Mouse (Mus musculus) midbrain, embryonic 11.5 days (tissue): ENCODE measurements around the gene Fam8a1. TPM values are rescaled to one million over a fixed set of nuclear protein-coding genes. Genes with fewer than 3 reads are reported as not detected.

Source experiments
- ATAC-seq: fragments of 200-750 bp; cut with Nextera tagmentation; 2 replicates; pipeline ENCODE4 v1.8.0; 2017; ENCODE audit warnings: moderate TSS enrichment, moderate library complexity; ENCODE audit not compliant: low FRiP score
- DNase-seq: peaks from one replicate; pipeline ENCODE4 v3.0.0; 2015; ENCODE audit warnings: low spot score; ENCODE audit errors: missing footprints
- H3K27ac ChIP-seq: fragments of 300-500 bp; sonication (generic); 2 replicates; pipeline ENCODE4 v1.5.1; 2014; ENCODE audit warnings: low read depth, low read length
- H3K27me3 ChIP-seq: fragments of 300-500 bp; sonication (generic); 2 replicates; pipeline ENCODE4 v1.6.1; 2014; ENCODE audit warnings: mild to moderate bottlenecking, low read length, moderate library complexity, mixed read lengths; ENCODE audit not compliant: control insufficient read depth, insufficient read depth
- H3K36me3 ChIP-seq: fragments of 300-500 bp; sonication (generic); 2 replicates; pipeline ENCODE4 v1.6.1; 2014; ENCODE audit warnings: mild to moderate bottlenecking, low read length, moderate library complexity, mixed read lengths; ENCODE audit not compliant: control insufficient read depth, insufficient read depth
- H3K4me1 ChIP-seq: fragments of 300-500 bp; sonication (generic); 2 replicates; pipeline ENCODE4 v1.6.1; 2014; ENCODE audit warnings: low read length; ENCODE audit not compliant: control insufficient read depth, insufficient read depth
- H3K4me2 ChIP-seq: fragments of 300-500 bp; sonication (generic); 2 replicates; pipeline ENCODE4 v1.6.1; 2014; ENCODE audit warnings: mild to moderate bottlenecking, moderate library complexity
- H3K4me3 ChIP-seq: fragments of 300-500 bp; sonication (generic); 2 replicates; pipeline ENCODE4 v1.5.1; 2014; ENCODE audit warnings: low read depth, low read length
- H3K9ac ChIP-seq: fragments of 300-500 bp; sonication (generic); 2 replicates; pipeline ENCODE4 v1.6.1; 2014; ENCODE audit warnings: low read length
- H3K9me3 ChIP-seq: fragments of 300-500 bp; sonication (generic); 2 replicates; pipeline ENCODE4 v1.6.1; 2016; ENCODE audit warnings: low read length; ENCODE audit not compliant: control insufficient read depth
- WGBS: fragments of 180-500 bp; shearing (Covaris S2); extraction: QIAGEN DNeasy Blood & Tissue Kit; methylation state at CpG from one replicate; pipeline ENCODE4 v1.1.7; 2014; 5-methylcytosine and 5-hydroxymethylcytosine counted together
- polyA plus RNA-seq: library from polyadenylated mRNA; unstranded; fragments of >200 nt; fragmentation: Nextera tagmentation; extraction: Ambion mirVana; gene quantifications from 2 replicates; pipeline ENCODE4 v1.2.1, GENCODE M21; 2014

The Fam8a1 gene
- polyA plus RNA-seq, 1 experiment from 2014 or later = 13.9 TPM

DNA sequence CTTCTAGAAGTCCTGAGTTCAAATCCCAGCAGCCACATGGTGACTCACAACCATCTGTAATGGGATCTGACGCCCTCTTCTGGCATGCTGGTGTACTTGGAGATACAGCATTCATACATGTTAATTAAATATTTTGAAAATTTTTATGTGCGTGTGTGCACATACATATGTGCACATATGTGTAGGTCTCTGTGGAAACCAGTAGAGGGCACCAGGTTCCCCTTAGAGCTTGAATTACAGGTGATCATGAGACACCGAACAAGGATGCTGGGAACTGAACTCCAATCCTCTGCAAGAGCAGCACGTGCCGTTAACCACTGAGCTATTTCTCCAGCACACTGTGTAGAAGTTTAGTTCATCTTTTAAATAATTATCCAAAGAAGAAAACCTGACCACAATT lies 10.1 kb upstream of the Fam8a1 start:
- H3K27me3 ChIP-seq = no peaks in the 10 kb centered on the region
- ATAC-seq (no peak), DNase-seq (no peak)
- no peaks in the 10 kb centered on the region for H3K4me1 ChIP-seq
- no peaks in the 10 kb centered on the region for H3K9me3 ChIP-seq
- H3K27ac ChIP-seq = no peak overlapping the region
- no peak overlapping the region for H3K4me2 ChIP-seq
- no peak overlapping the region for H3K4me3 ChIP-seq
- H3K36me3 ChIP-seq = no peaks in the 10 kb centered on the region
- H3K9ac ChIP-seq = no peak overlapping the region
- WGBS = 90% methylated on average over 5 of the region's 5 CpGs

DNA sequence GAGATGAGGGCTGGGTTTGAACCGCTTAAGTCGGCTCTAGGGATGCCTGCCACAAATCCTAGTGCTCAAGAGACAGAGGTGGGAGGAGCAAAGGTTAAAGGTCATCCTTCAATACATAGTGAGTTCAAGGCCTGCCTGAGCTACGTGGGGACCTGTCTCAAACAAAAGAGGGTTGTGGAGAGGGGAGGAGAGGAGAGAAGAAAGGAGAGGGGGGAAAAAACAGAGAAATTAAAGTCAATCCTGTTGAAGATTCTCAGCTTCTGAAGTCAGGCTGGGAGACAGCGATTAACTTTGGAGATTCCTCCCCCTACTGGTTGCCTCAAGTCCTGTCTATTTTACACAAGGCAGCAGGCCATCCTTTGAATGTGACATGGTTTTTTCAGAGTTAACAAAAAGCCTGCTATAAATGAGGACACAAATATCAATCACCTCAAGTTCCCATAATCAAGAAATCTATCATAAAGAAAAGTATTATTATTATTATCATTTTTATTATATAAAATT lies 5.8 kb upstream of the Fam8a1 start:
- Histone ChIP-seq H3K9ac (no peak overlapping the region), H3K36me3 (no peaks in the 10 kb centered on the region), H3K4me2 (no peak overlapping the region), H3K4me1 (no peaks in the 10 kb centered on the region), H3K4me3 (no peak overlapping the region), H3K27me3 (no peaks in the 10 kb centered on the region), H3K9me3 (no peaks in the 10 kb centered on the region), H3K27ac (no peak overlapping the region)
- 34% methylated on average over 4 of the region's 4 CpGs for WGBS
- DNase-seq (peak; percentile 85), ATAC-seq (no peak)

DNA sequence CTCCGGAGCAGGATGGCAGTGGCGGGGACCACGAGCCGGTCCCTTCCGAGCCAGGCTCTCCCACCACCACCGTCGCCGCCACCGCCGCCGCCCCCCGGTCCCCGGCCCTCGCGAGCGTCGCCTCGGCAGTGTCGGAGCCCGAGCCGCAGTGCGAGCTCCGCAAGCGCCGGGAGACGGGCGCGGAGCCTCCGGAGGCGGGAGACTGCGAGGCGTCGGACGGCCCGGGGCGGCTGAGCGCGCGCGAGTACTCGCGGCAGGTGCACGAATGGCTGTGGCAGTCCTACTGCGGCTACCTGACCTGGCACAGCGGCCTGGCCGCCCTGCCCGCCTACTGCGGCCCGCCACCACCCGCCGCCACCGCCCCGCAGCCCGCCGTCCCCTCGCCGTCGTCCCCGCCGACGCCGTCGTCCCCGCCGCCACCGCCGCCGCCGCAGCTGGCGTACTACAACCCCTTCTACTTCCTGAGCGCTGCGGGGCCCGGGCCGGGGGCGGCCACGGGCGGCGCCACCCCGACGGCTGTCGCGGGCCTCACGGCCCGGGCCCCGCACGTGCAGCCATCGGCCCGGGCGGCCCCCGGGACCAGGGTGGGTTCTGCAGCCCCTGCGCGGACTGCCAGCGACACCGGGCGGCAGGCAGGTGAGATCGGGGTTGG lies 424 bp downstream of the Fam8a1 start:
- Histone ChIP-seq H3K9ac (peak overlapping the region; percentile 73), H3K9me3 (no peaks in the 10 kb centered on the region), H3K4me1 (peaks cover 6% of the 10 kb centered on the region), H3K36me3 (peaks cover 6% of the 10 kb centered on the region; the same call in 1 of the 2 replicates), H3K27ac (no peak overlapping the region; the same call in 1 of the 2 replicates), H3K4me2 (peak overlapping the region; percentile 91), H3K4me3 (peak overlapping the region; percentile 95), H3K27me3 (no peaks in the 10 kb centered on the region)
- DNase-seq (no peak), ATAC-seq (peak; percentile 75)
- under 1% methylated on average over 84 of the region's 96 CpGs for WGBS

DNA sequence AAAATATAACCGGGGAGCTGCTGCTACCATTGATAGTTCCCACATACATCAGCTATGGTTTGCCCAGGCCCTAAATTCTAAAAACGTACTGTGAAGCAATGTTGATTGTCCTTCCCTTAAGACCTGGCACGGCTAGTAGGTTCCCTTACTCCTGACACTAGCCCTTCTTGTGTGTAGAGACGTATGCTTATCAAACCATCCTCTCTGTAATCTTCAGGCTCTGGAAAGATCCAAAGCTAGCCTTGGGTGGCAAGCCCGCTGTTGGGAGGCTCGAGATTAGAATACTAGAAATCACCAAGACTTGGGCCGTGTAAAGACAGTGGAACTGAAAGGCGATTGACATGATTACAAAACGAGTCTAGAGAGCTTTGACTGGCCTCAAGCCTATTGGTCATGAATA lies 1.2 kb downstream of the Fam8a1 start:
- no peak for DNase-seq
- no peak for ATAC-seq
- Histone ChIP-seq H3K27me3 (no peaks in the 10 kb centered on the region), H3K4me2 (peak overlapping the region; percentile 91), H3K4me3 (peak overlapping the region; percentile 95), H3K27ac (no peak overlapping the region), H3K9ac (peak overlapping the region; percentile 73), H3K4me1 (peaks cover 6% of the 10 kb centered on the region), H3K36me3 (peaks cover 6% of the 10 kb centered on the region; the same call in 1 of the 2 replicates), H3K9me3 (no peaks in the 10 kb centered on the region)
- 67% methylated on average over 9 of the region's 9 CpGs for WGBS

DNA sequence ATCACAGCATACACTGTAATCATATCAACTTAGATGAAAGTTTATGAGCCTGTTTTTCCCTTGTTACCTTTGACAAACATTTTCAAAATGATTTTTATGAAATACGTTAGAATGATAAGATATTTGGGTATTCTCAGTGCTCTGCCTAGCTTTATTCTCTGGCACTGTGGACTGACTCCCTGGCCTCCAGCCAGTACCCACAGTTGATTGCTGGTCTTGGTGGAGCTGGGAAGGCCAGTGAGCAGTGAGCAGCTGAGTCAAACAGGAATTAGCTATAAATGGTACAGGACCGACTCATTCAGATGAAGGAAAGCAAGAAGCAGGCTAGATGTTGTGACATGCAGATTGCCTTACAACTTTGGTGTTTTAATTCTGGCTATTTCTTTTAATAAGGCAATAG lies 5.3 kb downstream of the Fam8a1 start:
- Histone ChIP-seq H3K9ac (no peak overlapping the region), H3K4me2 (no peak overlapping the region), H3K36me3 (peaks cover 10% of the 10 kb centered on the region; the same call in 1 of the 2 replicates), H3K9me3 (no peaks in the 10 kb centered on the region), H3K4me3 (no peak overlapping the region), H3K27ac (no peak overlapping the region), H3K27me3 (no peaks in the 10 kb centered on the region), H3K4me1 (peaks cover 6% of the 10 kb centered on the region)
- WGBS = 86% methylated on average over 2 of the region's 2 CpGs
- no peak for ATAC-seq
- peak; percentile 80 for DNase-seq

DNA sequence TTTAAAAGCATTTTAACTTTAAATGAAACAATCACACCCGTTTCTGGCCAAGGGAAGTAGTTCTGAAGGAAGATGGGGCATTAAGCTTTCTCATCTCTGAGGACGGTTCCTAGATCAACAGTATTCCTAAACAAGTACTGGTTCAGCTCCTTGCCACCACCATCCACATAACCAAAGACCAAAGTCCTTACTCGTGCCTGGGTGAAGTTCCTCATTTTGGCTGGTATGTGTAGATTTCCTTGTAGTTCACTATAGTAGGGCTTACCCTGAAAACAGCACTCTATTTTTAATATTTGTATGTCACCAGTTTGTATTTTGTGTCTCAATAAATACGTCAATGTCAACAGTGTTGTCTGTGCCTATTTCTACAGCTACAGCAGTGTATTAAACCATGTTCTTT lies 8.4 kb downstream of the Fam8a1 start:
- H3K36me3 ChIP-seq = peaks cover 14% of the 10 kb centered on the region

DNA sequence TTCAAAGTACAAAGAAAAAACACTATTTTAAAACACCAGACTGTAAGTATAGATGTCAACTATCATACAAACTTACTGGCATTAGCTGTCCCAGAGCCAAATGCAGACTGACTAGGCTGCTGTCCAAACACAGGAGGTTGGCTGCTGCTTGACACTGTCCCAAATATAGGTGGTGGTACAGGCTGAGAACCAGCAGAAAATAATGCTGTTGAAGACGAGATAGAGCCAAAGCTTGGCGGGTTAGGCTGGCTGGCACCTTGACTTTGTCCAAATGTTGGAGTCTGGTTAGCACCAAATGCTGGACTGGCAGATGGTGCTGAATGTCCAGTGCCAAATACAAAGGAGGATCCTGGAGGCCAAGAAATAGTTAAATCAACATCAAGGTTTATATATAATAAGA lies 13.6 kb downstream of the Fam8a1 start:
- no peak overlapping the region for H3K4me2 ChIP-seq
- WGBS = 81% methylated on average over 2 of the region's 2 CpGs
- no peak for DNase-seq

More for the DNA sequence above, 8.4 kb downstream of the Fam8a1 start:
- DNase-seq (no peak), ATAC-seq (no peak)
- Histone ChIP-seq H3K4me3 (no peak overlapping the region), H3K9ac (no peak overlapping the region), H3K4me2 (no peak overlapping the region), H3K4me1 (no peaks in the 10 kb centered on the region), H3K9me3 (no peaks in the 10 kb centered on the region), H3K27me3 (no peaks in the 10 kb centered on the region), H3K27ac (no peak overlapping the region)
- WGBS = 86% methylated on average over 4 of the region's 4 CpGs

DNA sequence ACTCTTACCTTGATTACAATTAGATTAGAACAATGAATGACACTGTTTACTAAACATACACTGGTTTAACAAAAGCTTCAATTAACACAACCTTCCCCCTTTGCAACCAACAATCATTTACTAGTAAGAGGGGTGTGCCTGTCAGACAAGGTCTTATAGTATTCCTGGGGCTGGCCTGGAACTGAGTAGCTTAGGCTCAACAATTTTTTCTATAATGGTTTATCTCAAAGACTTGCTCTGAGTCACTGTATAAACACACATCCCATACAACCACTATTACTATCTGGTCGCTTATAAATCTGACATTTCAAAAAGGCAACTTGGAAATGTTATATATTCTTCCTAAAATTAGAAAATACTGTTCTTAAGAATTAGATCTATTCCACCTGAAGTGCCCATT lies 14.0 kb downstream of the Fam8a1 start:
- no peaks in the 10 kb centered on the region for H3K27me3 ChIP-seq
- no peak overlapping the region for H3K27ac ChIP-seq
- peak; percentile 67 for DNase-seq
- H3K4me1 ChIP-seq = no peaks in the 10 kb centered on the region
- WGBS = 96% methylated on average over 1 of the region's 1 CpGs
- no peak overlapping the region for H3K4me3 ChIP-seq
- H3K9ac ChIP-seq = no peak overlapping the region
- no peak overlapping the region for H3K4me2 ChIP-seq
- peaks cover 20% of the 10 kb centered on the region for H3K36me3 ChIP-seq
- no peaks in the 10 kb centered on the region for H3K9me3 ChIP-seq
- no peak for ATAC-seq

More for the DNA sequence above, 13.6 kb downstream of the Fam8a1 start:
- H3K27me3 ChIP-seq = no peaks in the 10 kb centered on the region
- H3K4me3 ChIP-seq = no peak overlapping the region
- no peak overlapping the region for H3K27ac ChIP-seq
- ATAC-seq = no peak
- H3K9me3 ChIP-seq = no peaks in the 10 kb centered on the region
- H3K36me3 ChIP-seq = peaks cover 20% of the 10 kb centered on the region
- no peaks in the 10 kb centered on the region for H3K4me1 ChIP-seq
- no peak overlapping the region for H3K9ac ChIP-seq

DNA sequence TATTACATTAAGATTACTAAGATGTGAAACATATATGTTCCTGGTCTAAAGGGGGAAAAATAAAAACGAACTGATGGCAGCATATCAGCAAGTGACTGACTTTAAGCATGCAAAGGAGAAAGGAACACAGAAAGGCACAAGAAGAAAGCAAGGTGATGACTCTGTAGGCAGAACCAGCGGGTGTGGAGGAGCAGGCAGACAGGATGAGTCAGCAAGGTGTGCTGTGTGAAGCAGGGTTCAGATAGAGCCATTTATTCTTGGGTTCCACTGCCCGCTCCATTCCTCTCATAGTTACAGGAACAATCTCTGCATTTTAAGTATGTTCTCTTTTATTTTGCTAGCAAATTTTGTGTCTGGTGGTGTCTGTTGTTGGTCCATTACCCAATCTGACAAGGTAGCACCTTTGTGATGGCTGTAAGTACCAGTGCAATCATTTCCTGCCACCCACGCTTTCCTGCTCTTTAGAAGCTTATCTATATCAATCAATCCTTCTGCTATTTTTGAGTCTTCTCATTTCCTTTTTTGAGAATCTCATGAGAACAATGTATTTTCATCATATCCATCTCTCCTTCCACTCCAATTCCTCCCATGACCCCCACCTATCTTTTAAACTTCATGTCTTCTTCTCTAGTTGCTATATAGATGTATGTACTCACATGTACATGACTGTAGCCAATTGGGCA lies 21.4 kb downstream of the Fam8a1 start:
- Histone ChIP-seq H3K4me3 (no peak overlapping the region), H3K36me3 (peaks cover 8% of the 10 kb centered on the region; the same call in 1 of the 2 replicates)

More for the DNA sequence above, 21.4 kb downstream of the Fam8a1 start:
- 87% methylated on average over 4 of the region's 4 CpGs for WGBS
- Histone ChIP-seq H3K9ac (no peak overlapping the region), H3K27me3 (no peaks in the 10 kb centered on the region), H3K9me3 (no peaks in the 10 kb centered on the region), H3K4me2 (no peak overlapping the region), H3K27ac (no peak overlapping the region), H3K4me1 (no peaks in the 10 kb centered on the region)
- DNase-seq = peak; percentile 75
- ATAC-seq = no peak
